In genomic region chr12:8498148-8498571, GRCm38 (mm10) we compare ENCODE assay signal across 8 mouse cellular contexts. TPM values are rescaled to one million over a fixed set of nuclear protein-coding genes. Genes with fewer than 3 reads are reported as not detected.
DNase-seq lines count a peak whose midpoint lies in the region; ATAC-seq lines count a peak whose summit lies in the region.

No protein-coding gene starts in this region.

- H3K27me3 ChIP-seq in forebrain, embryonic 15.5 days, result no peaks in the 10 kb centered on the region

- WGBS in forebrain, embryonic 15.5 days, result 4% methylated on average over 8 of the region's 8 CpGs

- peaks cover 37% of the 10 kb centered on the region for H3K4me1 ChIP-seq in forebrain, embryonic 15.5 days

- H3K9ac ChIP-seq in forebrain, embryonic 15.5 days (replicated peaks), result peak overlapping the region; percentile 98

- H3K4me2 ChIP-seq in forebrain, embryonic 15.5 days (replicated peaks), result peak overlapping the region; percentile 83

- intact Hi-C loops in heart, postnatal 25 days (cut with DNase I), result no loop called here

- H3K9me3 ChIP-seq in forebrain, embryonic 15.5 days, result no peaks in the 10 kb centered on the region

- peak; percentile 96 for DNase-seq in heart, adult 11 months
- no peak for DNase-seq in heart, postnatal 25 days (ENCODE audit: low spot score)
- peak; percentile 29 to 39 for DNase-seq in adrenal gland, postnatal 36 days
- peak; percentile 34 for DNase-seq in kidney, adult 18-20 months
- DNase-seq in lung, postnatal 4 days, result peak; percentile 45 to 46
- DNase-seq in spleen, postnatal 14 days (ENCODE audit: low spot score in 2 of 2), result no peak
- DNase-seq in frontal cortex, postnatal 10 days (ENCODE audit: low spot score in 2 of 2), result no peak

- H3K4me3 ChIP-seq in forebrain, embryonic 15.5 days, result peak overlapping the region; percentile 89

- no peak for ATAC-seq in forebrain, embryonic 15.5 days (replicated peaks)

- H3K36me3 ChIP-seq in forebrain, embryonic 15.5 days, result no peaks in the 10 kb centered on the region

- H3K27ac ChIP-seq in forebrain, embryonic 15.5 days (replicated peaks), result peak overlapping the region; percentile 100

RNA-seq across cellular contexts. Expression of gene Rhob, which starts 1.6 kb away (rescaled TPM):
- 100 to 1,000 TPM; 149 to 156 TPM for total RNA-seq in heart, postnatal 25 days (2021)
- total RNA-seq in adrenal gland, postnatal 36 days (2021), result 100 to 1,000 TPM; 199 to 285 TPM
- 73.8 and 77.6 TPM in 2 replicates for polyA plus RNA-seq in forebrain, embryonic 15.5 days (2015; fragmentation: Nextera tagmentation; extraction: Ambion mirVana)

Comparison
In these comparisons a context has a peak if more than half of its experiments do, and no peak if none do; other contexts are left out.
1. DNase-seq: peak in heart, adult 11 months (single experiment), adrenal gland, postnatal 36 days (2 of 2), kidney, adult 18-20 months (single experiment) and lung, postnatal 4 days (2 of 2); none in heart, postnatal 25 days (single experiment), spleen, postnatal 14 days (0 of 2) and frontal cortex, postnatal 10 days (0 of 2).